Mouse (Mus musculus) stomach, postnatal 0 days (tissue): ENCODE measurements at regions not wholly inside any gene's neighbourhood (a gene's known extent, or its start where the extent isn't known, plus 50 kb on each side); places are given as distances from the start of the nearest gene placed in this dataset.
A peak's percentile ranks its signal among the peaks of the same experiment; 100 is the strongest.

Experiments
- CTCF ChIP-seq: IDR thresholded peaks from 2 replicates; pipeline ENCODE4 v1.5.1; 2016; ENCODE audit warnings: antibody characterized with exemption, low read depth, mild to moderate bottlenecking, moderate library complexity
- EP300 ChIP-seq: optimal IDR thresholded peaks from 2 replicates; pipeline ENCODE3; 2016; ENCODE audit warnings: antibody characterized with exemption

GRCm38 (mm10) chr17:47115754-47116153 is 105.4 kb upstream of the Ubr2 start:
- TF ChIP-seq EP300: no peak
- TF ChIP-seq CTCF: peak; percentile 66
